Mouse (Mus musculus): ENCODE results near the gene Man2a2. TPM values are rescaled to one million over a fixed set of nuclear protein-coding genes. Genes with fewer than 3 reads are reported as not detected.

Gene Man2a2
- total RNA-seq (2023): 10 to 100 TPM; 58.5 to 59.3 TPM

GRCm38 (mm10) chr7:80371041-80371751 lies at the start of gene Man2a2:
Gene Man2a2, minus strand, starts transcription at chr7:80371375.

GRCm38 (mm10) chr7:80405188-80405695 lies 34.1 kb upstream of the Man2a2 start, which contains the start of gene Furin:
Gene Furin, minus strand, starts transcription at chr7:80405436.

GRCm38 (mm10) chr7:80387633-80388543 lies 16.7 kb upstream of the Man2a2 start, which contains the start of gene Fes:
Gene Fes, minus strand, starts transcription at chr7:80387946.

GRCm38 (mm10) chr7:80342858-80343257 lies 28.3 kb downstream of the Man2a2 start, which contains the start of gene Hddc3:
Gene Hddc3, plus strand, starts transcription at chr7:80343104.

DNA sequence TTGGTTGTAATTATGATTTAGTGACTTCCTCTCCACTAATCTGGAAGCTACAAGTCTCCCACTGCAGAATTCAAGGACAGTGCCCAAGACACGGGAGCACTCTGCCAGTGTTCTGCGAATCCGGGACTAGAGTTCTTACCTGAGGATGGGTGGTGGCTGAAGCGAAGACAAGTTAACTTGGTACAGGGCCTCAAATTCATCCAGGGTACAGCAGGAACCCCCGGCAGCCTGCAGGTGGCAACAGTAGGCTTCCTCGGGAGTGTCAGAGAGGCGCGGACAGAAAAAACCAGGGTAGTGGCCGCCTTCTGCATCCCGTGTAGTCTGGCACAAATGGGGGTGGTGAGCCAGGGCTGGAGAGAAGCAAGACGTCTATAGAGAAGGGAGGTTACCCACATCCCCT lies 30.4 kb downstream of the Man2a2 start, which contains the start of gene Unc45a:
Gene Unc45a (minus strand): TSS at position 213 of the 400 bp plus-strand sequence.

GRCm38 (mm10) chr7:80324043-80324815 lies 46.9 kb downstream of the Man2a2 start, which contains the start of gene Rccd1:
Gene Rccd1, minus strand, starts transcription at chr7:80324454.

Other genes starting within 250 kb of the Man2a2 start
- gene Sema4b, start 184.5 kb downstream of the Man2a2 start, total RNA-seq (2023): 10 to 100 TPM; 45.6 to 47.6 TPM
- 100 to 1,000 TPM in 1 of 2 experiments, 10 to 100 TPM in 1; 99.5 to 121 TPM for gene Cib1, start 138.6 kb downstream of the Man2a2 start, total RNA-seq (2023)
- 1 to 10 TPM; 3.2 to 3.3 TPM for gene Gdpgp1, start 138.5 kb downstream of the Man2a2 start, total RNA-seq (2023)
- gene Ttll13, start 125.0 kb downstream of the Man2a2 start, total RNA-seq (2023): under 1 TPM in 1 of 2 experiments, not detected in 1; 0.31 TPM
- gene Ngrn, start 110.2 kb downstream of the Man2a2 start, total RNA-seq (2023): 10 to 100 TPM; 12.7 to 16.3 TPM
- 10 to 100 TPM; 16.9 to 19.1 TPM for gene Vps33b, start 101.7 kb downstream of the Man2a2 start, total RNA-seq (2023)
- gene Prc1, start 76.9 kb downstream of the Man2a2 start, total RNA-seq (2023): 1 to 10 TPM; 2.8 to 5.4 TPM
- gene Rccd1, start 46.9 kb downstream of the Man2a2 start, total RNA-seq (2023): 1 to 10 TPM; 5.6 to 7.4 TPM
- 10 to 100 TPM; 49.7 to 51.2 TPM for gene Unc45a, start 30.4 kb downstream of the Man2a2 start, total RNA-seq (2023)
- gene Hddc3, start 28.3 kb downstream of the Man2a2 start, total RNA-seq (2023): 1 to 10 TPM; 6.3 to 8.1 TPM
- 100 to 1,000 TPM; 460 to 463 TPM for gene Fes, start 16.6 kb upstream of the Man2a2 start, total RNA-seq (2023)
- gene Furin, start 34.1 kb upstream of the Man2a2 start, total RNA-seq (2023): 100 to 1,000 TPM; 207 to 214 TPM
- 1 to 10 TPM; 4.5 to 8.8 TPM for gene Blm, start 163.7 kb upstream of the Man2a2 start, total RNA-seq (2023)

All from monocyte, adult 59 days (primary cell).